Mouse (Mus musculus) cerebellum, postnatal 14 days (tissue): ENCODE measurements around the gene Gga1.
A peak's percentile ranks its signal among the peaks of the same experiment; 100 is the strongest.
"Not testable (repeated sequence)": the region's sequence is repeated elsewhere in the genome, so short reads cannot be mapped to it uniquely, and the experiment has no call there.

Experiments used
- DNase-seq, 2 experiments: peaks; one replicate each; pipeline ENCODE4 v3.0.0; 2021; ENCODE audit warnings: mixed read lengths in 2 of 2

The Gga1 gene

DNA sequence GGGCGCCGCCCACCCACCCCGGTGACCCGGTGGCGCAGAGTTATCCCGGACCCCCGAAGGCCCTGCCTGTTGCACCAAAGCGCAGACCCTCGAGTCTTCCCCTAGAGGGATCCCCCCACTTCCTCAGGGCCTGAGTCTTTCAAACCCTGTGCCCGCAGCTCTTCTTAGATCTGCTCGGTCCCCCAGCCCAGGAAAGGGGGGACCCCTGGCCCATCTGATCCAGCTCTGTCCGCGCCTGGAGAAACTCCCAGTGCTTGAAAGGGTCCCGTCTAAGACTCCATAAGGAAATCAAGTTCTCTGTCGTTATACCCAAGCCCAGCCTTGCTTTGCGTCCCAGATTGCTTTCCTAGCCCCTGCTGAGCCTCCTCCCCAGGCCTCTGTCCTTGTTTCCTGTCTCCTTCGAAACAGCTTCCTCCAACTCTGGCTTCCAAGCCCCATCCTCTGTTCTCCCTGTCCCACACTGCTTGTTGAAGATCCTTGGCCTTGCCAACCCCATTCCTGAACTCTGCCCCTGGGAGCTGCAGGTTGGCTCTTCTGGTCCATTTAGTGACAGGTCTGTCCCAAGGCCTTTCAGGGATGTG lies 910 bp downstream of the Gga1 start:
- no peak for DNase-seq

GRCm38 (mm10) chr15:78878792-78879516 lies 2.0 kb downstream of the Gga1 start:
- not testable (repeated sequence) for DNase-seq

GRCm38 (mm10) chr15:78880432-78880831 lies 3.4 kb downstream of the Gga1 start:
- DNase-seq: peak in 1 of 2 experiments; percentile 44

GRCm38 (mm10) chr15:78881828-78882227 lies 4.8 kb downstream of the Gga1 start:
- no peak for DNase-seq

- no peak for DNase-seq
These were observed 12.4 kb downstream of the Gga1 start for GRCm38 (mm10) chr15:78889401-78889853.

DNA sequence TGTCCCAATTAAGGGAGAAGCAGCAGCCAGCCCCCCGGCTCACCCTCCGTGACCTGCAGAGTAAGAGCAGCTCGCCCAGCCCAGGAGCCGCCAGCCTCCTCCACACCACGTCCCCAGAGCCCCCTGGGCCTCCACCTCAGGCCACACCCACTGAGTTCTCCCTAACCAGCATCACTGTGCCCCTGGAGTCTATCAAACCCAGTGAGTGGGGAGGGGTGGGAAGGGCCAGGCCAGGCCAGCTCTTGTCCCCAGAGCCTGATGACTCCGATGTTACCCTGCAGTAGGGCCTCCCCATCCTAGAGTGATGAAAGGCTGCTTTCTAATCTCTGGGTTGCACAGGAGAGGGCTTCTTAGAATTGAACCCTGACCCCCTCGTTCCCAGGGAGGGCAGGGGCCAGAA lies 15.4 kb downstream of the Gga1 start:
- DNase-seq: no peak

- DNase-seq: no peak
These were observed 17.7 kb downstream of the Gga1 start for GRCm38 (mm10) chr15:78894726-78895125.

DNA sequence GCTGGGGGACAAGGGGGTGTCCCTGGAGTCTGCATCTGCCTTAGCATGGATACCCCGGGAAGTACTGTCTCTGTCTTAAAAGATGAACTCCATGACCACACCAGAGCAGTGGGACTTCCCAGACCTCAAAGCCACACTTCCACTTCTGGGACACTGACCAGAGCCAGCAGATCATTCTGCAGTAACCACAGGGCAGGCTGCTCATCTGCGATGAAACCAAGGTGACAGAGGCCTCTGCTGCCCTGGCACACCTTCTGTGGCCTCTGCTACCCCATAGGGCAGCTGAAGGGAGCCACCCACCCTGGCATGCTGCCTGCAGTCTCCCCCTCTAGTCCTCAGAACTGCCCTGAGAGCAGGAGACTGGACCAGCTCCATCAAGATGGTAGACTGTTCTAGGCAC lies 18.8 kb downstream of the Gga1 start:
- peak in 1 of 2 experiments; percentile 46 for DNase-seq

GRCm38 (mm10) chr15:78896149-78896548 lies 19.2 kb downstream of the Gga1 start:
- DNase-seq: no peak

DNA sequence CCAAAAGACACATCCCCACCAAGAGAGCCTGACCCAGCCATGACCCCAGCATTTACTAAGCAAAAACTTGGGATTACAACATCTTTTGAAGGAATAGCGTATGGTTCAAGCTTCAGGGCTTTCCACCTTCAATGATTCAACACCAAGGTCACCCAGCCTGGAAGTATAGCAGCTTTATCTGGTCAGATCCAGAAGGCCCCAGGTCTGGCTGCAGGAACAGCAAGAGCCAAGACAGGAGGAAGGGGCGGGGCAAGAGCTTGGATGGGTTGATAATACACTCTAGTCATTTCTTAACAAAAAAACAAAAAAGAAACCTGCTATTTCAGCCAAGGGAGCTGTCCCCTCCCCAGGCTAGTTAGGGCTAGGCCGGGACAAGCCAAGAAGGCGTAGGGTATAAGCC lies 20.5 kb downstream of the Gga1 start:
- no peak for DNase-seq

DNA sequence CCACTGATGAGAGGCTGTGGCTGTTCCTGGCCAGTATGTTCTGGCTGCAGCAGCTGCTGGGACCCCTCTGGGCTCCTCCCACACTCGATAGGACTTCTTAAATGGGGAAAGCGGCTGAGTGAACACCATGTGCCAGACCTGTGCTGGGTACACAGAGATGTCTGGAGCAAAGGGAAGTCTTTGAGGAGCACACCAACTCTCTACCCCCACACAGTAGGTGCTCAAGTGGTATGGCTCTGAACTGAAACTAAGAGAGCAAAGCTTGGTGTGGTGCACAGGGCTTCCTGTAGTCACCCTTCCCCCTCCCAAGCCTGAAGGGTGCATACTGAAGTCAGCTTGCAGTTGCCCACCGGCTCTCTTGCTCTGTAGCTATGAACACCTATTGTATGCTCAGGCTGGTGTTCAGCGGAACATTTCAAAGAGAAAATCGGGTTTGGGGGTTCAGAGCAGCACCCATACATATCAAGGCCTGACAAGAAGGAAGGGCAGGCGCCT lies 21.6 kb downstream of the Gga1 start:
- DNase-seq: no peak

DNA sequence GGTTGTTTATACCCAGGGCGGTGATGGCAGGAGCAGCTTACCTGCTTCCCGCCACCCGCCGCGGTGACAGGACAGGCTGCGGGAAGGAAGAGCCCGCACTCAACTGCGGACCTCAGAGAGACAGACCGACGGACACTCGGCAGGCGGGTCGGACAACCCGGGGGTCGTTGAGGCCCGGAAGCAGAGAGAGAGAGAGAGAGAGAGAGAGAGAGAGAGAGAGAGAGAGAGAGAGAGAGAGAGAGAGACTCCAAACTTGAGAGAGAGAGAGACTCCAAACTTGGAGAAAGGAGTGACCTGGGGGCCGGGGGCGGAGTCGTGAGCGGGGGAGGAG lies 22.4 kb downstream of the Gga1 start, which contains the start of gene Gm49510:
Gene Gm49510 (plus strand): TSS at position 259 of the 331 bp plus-strand sequence.
- no peak for DNase-seq

DNA sequence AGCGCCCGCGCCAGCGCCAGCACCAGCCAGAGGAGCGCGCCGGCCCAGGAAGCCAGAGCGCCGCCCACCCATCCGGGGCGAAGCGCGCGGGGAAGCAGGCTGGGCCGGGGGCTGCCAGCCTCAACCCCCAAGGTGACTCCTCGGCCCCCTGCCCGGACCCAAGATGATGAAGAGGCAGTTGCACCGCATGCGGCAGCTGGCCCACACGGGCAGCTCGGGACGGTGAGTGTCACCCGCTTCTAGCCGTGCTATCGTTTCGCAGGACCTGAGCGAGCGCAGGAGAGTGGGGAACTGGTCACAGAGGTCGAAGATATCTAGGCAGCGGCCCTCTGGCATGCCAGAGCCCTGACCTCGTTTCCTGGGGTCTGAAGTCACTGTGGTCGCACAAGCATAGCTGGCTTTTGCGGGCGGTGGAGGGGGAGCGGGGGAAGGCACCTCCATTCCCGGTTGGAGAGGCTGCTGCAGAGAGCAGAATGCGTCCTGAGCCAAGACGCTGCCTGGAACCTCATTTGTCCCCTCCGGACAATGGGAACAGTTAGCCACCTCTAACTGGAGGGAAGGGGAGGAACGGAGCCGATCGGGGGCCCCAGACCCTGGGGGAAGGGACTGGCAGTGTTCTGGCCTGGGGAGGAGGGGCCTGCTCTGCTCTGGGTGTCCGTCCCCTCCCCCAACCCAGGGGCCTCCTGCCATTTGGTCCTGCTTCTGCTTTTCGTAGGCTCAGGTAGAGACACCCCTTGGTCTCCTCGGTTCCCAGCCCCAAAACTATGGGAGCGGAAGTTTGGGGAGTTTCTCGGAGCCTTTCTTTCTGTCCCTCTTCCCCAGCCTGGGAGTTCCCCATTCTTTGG lies 23.0 kb downstream of the Gga1 start, which contains the start of gene Sh3bp1:
Gene Sh3bp1 (plus strand): TSS at position 29 of the 845 bp plus-strand sequence.
- DNase-seq: peak; percentile 48 to 53

- DNase-seq: no peak
These were observed 23.8 kb downstream of the Gga1 start for GRCm38 (mm10) chr15:78900585-78901421.

DNA sequence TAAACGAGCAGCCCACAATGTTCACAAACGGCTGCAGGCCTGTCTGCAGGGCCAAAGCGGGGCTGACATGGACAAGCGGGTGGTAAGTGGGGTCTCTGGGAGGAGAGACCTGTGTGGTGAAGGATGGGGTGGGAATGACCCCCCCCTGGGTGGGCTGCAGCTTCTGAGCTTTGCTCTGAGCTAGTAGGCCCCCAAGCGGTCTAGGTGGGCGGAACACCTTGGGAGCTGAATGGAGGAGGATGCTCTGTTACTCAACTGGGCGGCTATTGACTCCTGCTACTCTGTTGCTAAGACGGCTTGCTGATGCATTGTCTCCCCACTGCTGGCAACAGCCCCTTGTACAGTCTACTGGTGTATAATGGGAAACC lies 24.4 kb downstream of the Gga1 start:
- DNase-seq: no peak

GRCm38 (mm10) chr15:78903243-78903642 lies 26.3 kb downstream of the Gga1 start:
- DNase-seq: peak; percentile 93 to 95

DNA sequence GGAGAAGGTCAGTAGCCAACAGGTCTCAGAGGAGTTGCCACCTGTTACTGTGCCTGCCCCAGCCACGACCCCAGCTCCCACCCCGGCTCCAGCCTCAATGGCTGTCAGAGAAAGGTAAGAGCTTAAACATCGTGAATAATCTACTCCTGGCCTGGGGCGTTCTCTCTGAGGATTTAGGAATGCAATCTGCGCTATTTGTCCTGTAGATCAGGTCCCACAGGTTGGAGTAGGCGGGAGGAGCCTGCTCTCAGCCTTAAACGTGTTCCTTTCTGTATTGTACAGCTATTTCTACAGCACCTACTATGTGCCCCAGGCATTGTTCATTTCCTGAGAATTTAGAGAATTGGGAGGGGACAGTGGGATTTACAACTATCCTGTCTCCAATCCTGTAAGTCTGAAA lies 31.4 kb downstream of the Gga1 start:
- DNase-seq: no peak

- DNase-seq: no peak
These were observed 32.0 kb downstream of the Gga1 start for GRCm38 (mm10) chr15:78908982-78909381.

- DNase-seq: peak; percentile 77 to 86
These were observed 35.0 kb downstream of the Gga1 start for GRCm38 (mm10) chr15:78912040-78912439.

GRCm38 (mm10) chr15:78913632-78914090 lies 36.7 kb downstream of the Gga1 start, which contains the start of gene Pdxp:
Gene Pdxp (plus strand): TSS chr15:78913919.
- peak; percentile 99 for DNase-seq

DNA sequence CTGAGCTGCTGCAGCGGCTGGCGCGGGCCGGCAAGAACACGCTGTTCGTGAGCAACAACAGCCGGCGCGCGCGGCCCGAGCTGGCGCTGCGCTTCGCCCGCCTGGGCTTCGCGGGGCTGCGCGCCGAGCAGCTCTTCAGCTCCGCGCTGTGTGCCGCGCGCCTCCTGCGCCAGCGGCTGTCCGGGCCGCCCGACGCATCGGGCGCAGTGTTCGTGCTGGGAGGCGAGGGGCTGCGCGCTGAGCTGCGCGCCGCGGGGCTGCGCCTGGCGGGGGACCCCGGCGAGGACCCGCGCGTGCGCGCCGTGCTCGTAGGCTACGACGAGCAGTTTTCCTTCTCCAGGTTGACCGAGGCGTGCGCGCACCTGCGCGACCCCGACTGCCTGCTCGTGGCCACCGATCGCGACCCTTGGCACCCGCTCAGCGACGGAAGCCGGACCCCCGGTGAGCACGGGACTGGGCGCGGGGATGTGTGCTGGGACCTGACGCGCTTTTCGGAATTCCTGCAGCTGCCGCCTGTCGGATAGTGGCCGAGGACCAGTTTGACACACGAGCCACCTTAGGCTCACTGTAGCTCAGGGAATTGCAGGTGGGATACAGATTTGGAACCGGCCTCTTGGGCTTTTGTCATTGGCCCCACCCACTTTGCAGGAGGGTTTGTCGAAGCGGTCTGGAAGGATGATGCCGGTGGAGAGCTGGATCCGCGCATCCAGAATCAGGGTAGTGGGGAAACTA lies 37.3 kb downstream of the Gga1 start:
- peak; percentile 83 to 84 for DNase-seq
